27 mouse cellular contexts compared by ENCODE assay signal in the genomic region with DNA sequence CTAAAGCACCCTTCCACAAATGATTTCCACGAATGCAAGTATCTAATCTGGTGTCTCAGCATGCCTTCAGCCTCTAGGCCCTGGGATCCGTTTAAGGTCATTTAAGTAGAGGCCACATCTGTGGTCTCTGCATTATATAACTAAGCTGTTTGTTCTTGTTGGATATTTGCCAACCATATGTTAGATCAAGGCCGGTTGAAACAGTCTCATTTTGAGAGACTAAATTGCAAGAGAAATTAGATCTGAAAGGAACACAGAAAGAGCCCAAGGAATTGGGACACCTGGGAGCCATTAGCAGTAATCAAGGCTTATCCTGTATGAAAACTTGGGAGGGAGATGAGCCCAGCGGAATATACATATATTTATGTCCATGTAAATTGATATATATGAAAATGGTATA.
A peak's percentile ranks its signal among the peaks of the same experiment; 100 is the strongest.
DNase-seq lines count a peak whose midpoint lies in the region; ATAC-seq lines count a peak whose summit lies in the region.
"Had no signal": no experiment of that assay in that cellular context is flagged by ENCODE, and none has a peak within 500 bp of the region (broad histone marks: within the 10 kb centered on the region; RNA-seq: fewer than 3 reads in every experiment).

No protein-coding gene starts in this region.

- peak; percentile 38 for DNase-seq in forebrain, embryonic 14.5 days (ENCODE audit: low spot score)
- no peak for DNase-seq in forebrain, embryonic 10.5 days (ENCODE audit: extremely low spot score, low spot score)
- DNase-seq in retina, adult 2 months (ENCODE audit: low read depth, low spot score), result peak; percentile 4
- DNase-seq in retina, embryonic 14.5 days (ENCODE audit: low spot score), result no peak
- no peak for DNase-seq in limb, embryonic 10.5 days (ENCODE audit: low spot score)
- DNase-seq in layer of hippocampus, adult 8-10 months (ENCODE audit: low spot score in 2 of 2), result no peak
- no peak for DNase-seq in left cerebral cortex, postnatal 25 days (ENCODE audit: low spot score in 2 of 2)
- DNase-seq: adrenal gland, postnatal 36 days; cerebellum, adult 2 months; cerebellum, postnatal 25 days; gastrocnemius, postnatal 36 days; heart, adult 2 months; kidney, adult 18-20 months; kidney, postnatal 4 days; layer of hippocampus, adult 9-11 months; left cerebral cortex, postnatal 4 days; lung, adult 18-20 months; right cerebral cortex, postnatal 25 days; spleen, adult 18-20 months had no signal

- no peak overlapping the region for H3K27ac ChIP-seq in forebrain, embryonic 14.5 days (ENCODE audit: low read depth, low read length)
- H3K27ac ChIP-seq in forebrain, embryonic 10.5 days, result no peak overlapping the region
- H3K27ac ChIP-seq in limb, embryonic 10.5 days, result peak overlapping the region; percentile 5; the same call in 1 of the 2 replicates
- H3K27ac ChIP-seq: embryonic facial prominence, embryonic 15.5 days; heart, adult 2 months; heart, embryonic 13.5 days; hindbrain, embryonic 13.5 days; liver, embryonic 12.5 days; neural tube, embryonic 15.5 days had no signal

- H3K36me3 ChIP-seq in forebrain, embryonic 14.5 days (ENCODE audit: control insufficient read depth, insufficient read depth, low read length), result no peaks in the 10 kb centered on the region
- H3K36me3 ChIP-seq in forebrain, embryonic 10.5 days (replicated peaks), result no peaks in the 10 kb centered on the region
- no peaks in the 10 kb centered on the region; the same call in 1 of the 2 replicates for H3K36me3 ChIP-seq in limb, embryonic 10.5 days
- H3K36me3 ChIP-seq: embryonic facial prominence, embryonic 15.5 days; heart, embryonic 13.5 days; hindbrain, embryonic 13.5 days; liver, embryonic 12.5 days; neural tube, embryonic 15.5 days had no signal

- H3K4me2 ChIP-seq in forebrain, embryonic 14.5 days (ENCODE audit: low read length), result no peak overlapping the region
- H3K4me2 ChIP-seq: embryonic facial prominence, embryonic 15.5 days; heart, embryonic 13.5 days; hindbrain, embryonic 13.5 days; liver, embryonic 12.5 days; neural tube, embryonic 15.5 days had no signal

- no peak overlapping the region for H3K9ac ChIP-seq in forebrain, embryonic 14.5 days (ENCODE audit: low read length)
- H3K9ac ChIP-seq: embryonic facial prominence, embryonic 15.5 days; heart, embryonic 13.5 days; hindbrain, embryonic 13.5 days; liver, embryonic 12.5 days; neural tube, embryonic 15.5 days had no signal

- H3K4me3 ChIP-seq in forebrain, embryonic 14.5 days (ENCODE audit: low read depth, low read length), result no peak overlapping the region
- H3K4me3 ChIP-seq in forebrain, embryonic 10.5 days, result no peak overlapping the region
- no peak overlapping the region for H3K4me3 ChIP-seq in limb, embryonic 10.5 days
- H3K4me3 ChIP-seq: embryonic facial prominence, embryonic 15.5 days; heart, adult 2 months; heart, embryonic 13.5 days; hindbrain, embryonic 13.5 days; liver, embryonic 12.5 days; neural tube, embryonic 15.5 days had no signal

- no peaks in the 10 kb centered on the region for H3K4me1 ChIP-seq in forebrain, embryonic 14.5 days (ENCODE audit: control insufficient read depth, insufficient read depth, low read length)
- H3K4me1 ChIP-seq in forebrain, embryonic 10.5 days, result no peaks in the 10 kb centered on the region
- H3K4me1 ChIP-seq in limb, embryonic 10.5 days, result peaks cover 21% of the 10 kb centered on the region
- H3K4me1 ChIP-seq: heart, embryonic 13.5 days; hindbrain, embryonic 13.5 days; liver, embryonic 12.5 days; neural tube, embryonic 15.5 days had no signal

- ATAC-seq in forebrain, embryonic 14.5 days, result no peak
- ATAC-seq: CD4-positive, CD25-positive, alpha-beta regulatory T cell, adult 4 months; forebrain, embryonic 16.5 days; inflammation-experienced regulatory T-cells, adult 6 months; liver, embryonic 12.5 days had no signal

- H3K27me3 ChIP-seq in forebrain, embryonic 14.5 days (replicated peaks; ENCODE audit: control insufficient read depth, insufficient read depth, low read length), result no peaks in the 10 kb centered on the region
- H3K27me3 ChIP-seq in forebrain, embryonic 10.5 days (ENCODE audit: poor library complexity, severe bottlenecking), result no peaks in the 10 kb centered on the region
- H3K27me3 ChIP-seq in limb, embryonic 10.5 days (ENCODE audit: low read depth, poor library complexity, severe bottlenecking), result no peaks in the 10 kb centered on the region
- H3K27me3 ChIP-seq: embryonic facial prominence, embryonic 15.5 days; heart, embryonic 13.5 days; hindbrain, embryonic 13.5 days; liver, embryonic 12.5 days; neural tube, embryonic 15.5 days had no signal

- intact Hi-C loops in left cerebral cortex, postnatal 25 days (cut with DNase I), result no loop called here

- H3K9me3 ChIP-seq in forebrain, embryonic 14.5 days (replicated peaks; ENCODE audit: control insufficient read depth, low read length), result peaks cover 5% of the 10 kb centered on the region; the same call in 1 of the 2 replicates
- H3K9me3 ChIP-seq in forebrain, embryonic 10.5 days, result peaks cover 10% of the 10 kb centered on the region; the same call in 1 of the 2 replicates
- peaks cover 5% of the 10 kb centered on the region; the same call in 1 of the 2 replicates for H3K9me3 ChIP-seq in limb, embryonic 10.5 days (replicated peaks)
- H3K9me3 ChIP-seq: hindbrain, embryonic 13.5 days; liver, embryonic 12.5 days; neural tube, embryonic 15.5 days had no signal

- WGBS in forebrain, embryonic 14.5 days, result 41% methylated on average over 4 of the region's 4 CpGs
- 75% methylated on average over 4 of the region's 4 CpGs for WGBS in forebrain, embryonic 10.5 days
- 53% methylated on average over 4 of the region's 4 CpGs for WGBS in limb, embryonic 10.5 days

Comparison
In these comparisons a context has a peak if more than half of its experiments do, and no peak if none do; other contexts are left out.
1. DNase-seq: peak in forebrain, embryonic 14.5 days (single experiment) and retina, adult 2 months (single experiment); none in forebrain, embryonic 10.5 days (single experiment), retina, embryonic 14.5 days (single experiment), limb, embryonic 10.5 days (single experiment), layer of hippocampus, adult 8-10 months (0 of 2) and left cerebral cortex, postnatal 25 days (0 of 2).